Mouse (Mus musculus) embryo, embryonic 10 days (tissue): ENCODE data around the gene Pnpla1.

Experiments
- DNase-seq: peaks from one replicate; pipeline ENCODE4 v3.0.0-alpha.2; 2015; ENCODE audit warnings: low spot score

Pnpla1 gene

DNA sequence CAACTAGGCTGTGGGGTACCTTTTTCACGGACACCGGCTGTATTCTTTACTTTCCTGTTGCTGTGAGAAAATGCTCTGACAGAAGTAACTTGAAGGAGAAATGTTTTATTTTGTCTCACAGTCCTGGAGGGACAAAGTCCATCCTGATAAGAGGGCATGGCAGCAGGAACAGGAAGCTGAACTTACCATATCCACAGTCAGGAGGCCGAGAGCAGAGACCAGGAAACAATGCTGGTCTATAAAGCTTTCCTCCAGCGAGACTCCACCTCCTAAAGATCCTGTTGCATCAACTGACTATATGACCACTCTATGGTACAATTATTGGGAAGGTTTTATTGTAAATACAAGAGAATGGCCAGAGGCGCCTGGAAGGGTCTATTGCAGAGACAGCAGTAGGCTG is 14.5 kb upstream of the Pnpla1 start:
- no peak for DNase-seq

DNA sequence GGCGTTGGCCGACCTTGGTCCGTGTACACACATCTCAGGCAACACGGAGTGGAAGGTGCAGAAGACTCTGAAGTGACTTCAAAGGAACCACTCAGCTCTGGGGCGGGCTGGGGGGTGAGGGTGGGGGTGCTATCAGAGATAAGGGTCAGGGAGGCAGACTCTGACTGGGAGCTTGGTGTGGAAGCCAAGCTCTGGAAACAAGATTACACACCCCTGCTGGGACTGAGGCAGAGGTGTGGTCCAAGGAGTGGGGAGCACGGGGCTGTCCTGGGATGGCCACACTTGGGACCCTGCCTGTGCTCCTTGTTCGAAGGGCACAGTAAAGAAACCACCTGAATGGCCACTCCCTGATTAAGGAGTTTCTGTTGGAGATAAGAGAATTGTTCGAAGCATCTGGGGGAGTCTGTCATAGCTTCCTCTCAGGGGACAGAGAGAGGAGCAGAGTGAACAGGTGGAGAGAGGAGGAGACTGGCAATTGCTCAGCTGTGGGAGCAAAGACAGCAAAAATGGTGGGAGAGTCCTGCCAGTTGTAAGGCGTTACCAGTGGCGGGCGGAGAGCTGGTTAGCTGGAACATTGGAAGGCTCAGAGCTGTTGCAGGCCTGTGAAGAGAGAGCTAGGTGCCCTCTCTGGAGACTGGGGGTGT is 11.1 kb upstream of the Pnpla1 start:
- no peak for DNase-seq

DNA sequence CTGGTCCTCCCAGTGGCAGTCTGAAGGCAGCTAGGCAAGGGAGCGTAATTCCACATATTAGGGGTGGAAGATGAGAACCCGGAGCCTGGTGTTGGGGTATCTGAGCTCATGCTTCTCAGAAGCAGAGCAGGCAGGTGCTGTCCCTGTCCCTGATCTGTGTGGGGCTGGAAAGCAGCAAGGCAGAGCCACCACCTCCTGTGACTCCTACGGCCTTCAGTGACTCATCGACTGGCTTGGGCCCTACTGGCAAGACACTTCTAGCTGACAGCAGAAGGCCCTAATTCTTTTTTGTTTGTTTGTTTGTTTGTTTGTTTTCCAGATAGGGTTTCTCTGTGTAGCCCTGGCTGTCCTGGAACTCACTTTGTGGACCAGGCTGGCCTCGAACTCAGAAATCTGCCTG is 7.7 kb upstream of the Pnpla1 start:
- no peak for DNase-seq

GRCm38 (mm10) chr17:28854377-28854776 is 3.8 kb upstream of the Pnpla1 start:
- no peak for DNase-seq

DNA sequence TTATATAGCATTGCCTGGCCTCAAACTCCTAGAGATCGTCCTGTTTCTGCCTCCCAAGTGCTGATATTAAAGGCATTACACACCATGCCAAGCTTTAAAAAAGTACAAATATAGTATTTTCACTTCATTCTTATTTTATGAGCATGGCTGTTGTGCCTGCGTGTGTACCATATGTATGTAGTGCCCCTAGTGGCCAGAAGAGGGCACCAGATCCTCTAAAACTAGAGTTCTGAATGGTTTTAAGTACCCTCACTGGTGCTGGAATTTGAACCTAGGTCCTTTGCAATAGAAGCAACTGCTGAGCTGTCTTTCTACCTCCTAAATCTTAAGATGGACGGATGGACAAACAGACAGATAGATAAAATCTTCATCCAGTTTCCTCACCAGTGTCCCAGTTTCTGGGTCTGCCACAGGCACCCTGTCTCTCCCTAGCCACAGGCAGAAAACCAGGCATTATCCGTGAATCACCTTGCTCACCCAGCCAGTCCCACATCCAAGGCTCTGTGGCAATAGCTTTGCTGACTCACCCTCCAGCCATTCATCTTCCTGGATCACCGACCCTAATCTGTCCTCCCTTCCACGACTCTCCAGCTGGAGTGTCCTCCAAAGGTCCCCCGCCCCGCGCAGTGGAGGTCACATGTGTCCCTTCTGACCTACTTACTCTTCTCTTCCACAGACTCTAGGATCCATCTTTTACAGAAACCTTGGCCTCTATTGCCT is 2.9 kb upstream of the Pnpla1 start:
- peak; percentile 36 for DNase-seq

- no peak for DNase-seq
Observed at GRCm38 (mm10) chr17:28856030-28856429, 2.2 kb upstream of the Pnpla1 start.

- DNase-seq, result no peak
Observed at GRCm38 (mm10) chr17:28863926-28864325, 5.7 kb downstream of the Pnpla1 start.

DNA sequence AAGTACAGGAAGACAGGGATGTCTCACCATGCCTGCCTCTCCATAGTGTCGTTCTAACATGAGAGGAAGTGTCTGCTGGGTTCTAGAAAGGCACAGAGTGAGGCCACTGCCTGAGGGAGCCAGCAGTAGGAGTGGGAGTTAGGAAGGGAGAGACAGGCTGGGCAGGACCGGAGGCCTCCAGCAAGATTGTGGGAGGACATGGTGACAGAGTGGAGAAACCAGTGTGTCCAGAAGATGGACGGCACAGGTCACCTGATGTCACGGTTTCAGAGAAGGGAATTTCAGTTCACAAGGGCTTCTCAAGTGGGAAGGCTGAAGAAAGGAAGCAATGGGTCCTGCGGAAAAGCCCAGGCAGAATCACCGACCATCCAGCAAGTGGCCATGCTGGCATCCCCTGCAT is 6.3 kb downstream of the Pnpla1 start:
- no peak for DNase-seq

DNA sequence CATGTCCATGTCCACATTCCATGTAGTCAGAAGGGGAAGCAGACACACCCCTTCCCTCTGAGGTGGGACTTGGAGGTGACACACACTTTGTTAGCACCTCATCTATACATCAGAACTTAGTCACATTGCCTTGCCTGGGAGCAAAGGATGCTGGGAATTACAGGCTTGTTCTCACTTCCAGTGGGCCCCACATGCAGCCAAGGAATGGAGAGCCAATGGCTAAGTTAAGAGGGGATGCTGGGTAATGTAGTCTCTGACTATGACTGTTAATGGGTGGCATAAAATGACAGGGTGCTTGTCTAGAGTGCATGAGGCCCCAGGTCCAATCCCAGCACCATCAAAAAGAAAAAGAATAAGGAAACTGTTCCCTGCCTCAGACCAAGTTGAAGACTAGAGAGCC is 8.7 kb downstream of the Pnpla1 start:
- no peak for DNase-seq

- no peak for DNase-seq
Observed at GRCm38 (mm10) chr17:28867381-28867780, 9.2 kb downstream of the Pnpla1 start.

- no peak for DNase-seq
Observed at GRCm38 (mm10) chr17:28869412-28870110, 11.3 kb downstream of the Pnpla1 start.

- no peak for DNase-seq
Observed at GRCm38 (mm10) chr17:28870435-28870834, 12.2 kb downstream of the Pnpla1 start.

- DNase-seq, result no peak
Observed at GRCm38 (mm10) chr17:28871831-28872230, 13.6 kb downstream of the Pnpla1 start.

GRCm38 (mm10) chr17:28872322-28872721 is 14.1 kb downstream of the Pnpla1 start:
- DNase-seq, result no peak

DNA sequence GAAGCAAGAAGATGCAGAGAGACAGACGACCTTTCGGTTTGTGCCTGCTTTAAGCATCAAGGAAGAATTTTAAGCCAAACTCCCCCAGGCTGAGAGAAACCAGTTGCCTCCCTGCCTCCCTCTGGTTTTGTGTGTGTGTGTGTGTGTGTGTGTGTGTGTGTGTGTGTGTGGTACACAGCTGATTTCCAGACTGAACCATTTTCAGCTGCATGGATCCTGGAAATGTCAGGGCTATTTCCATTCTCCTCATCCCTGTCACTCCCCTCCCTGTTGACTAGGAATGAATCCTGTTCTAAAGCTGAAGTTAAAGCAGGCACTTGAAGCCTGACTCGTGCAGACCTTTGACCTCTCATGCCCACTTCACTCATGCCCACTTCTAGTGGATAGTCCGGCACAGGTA is 16.0 kb downstream of the Pnpla1 start:
- no peak for DNase-seq

- DNase-seq, result no peak
Observed at GRCm38 (mm10) chr17:28874825-28875224, 16.6 kb downstream of the Pnpla1 start.

- DNase-seq, result no peak
Observed at GRCm38 (mm10) chr17:28875316-28875715, 17.1 kb downstream of the Pnpla1 start.

- no peak for DNase-seq
Observed at GRCm38 (mm10) chr17:28876331-28876730, 18.1 kb downstream of the Pnpla1 start.

GRCm38 (mm10) chr17:28876821-28877220 is 18.6 kb downstream of the Pnpla1 start:
- peak; percentile 68 for DNase-seq

- DNase-seq, result peak; percentile 82
Observed at GRCm38 (mm10) chr17:28879931-28880391, 21.8 kb downstream of the Pnpla1 start.

DNA sequence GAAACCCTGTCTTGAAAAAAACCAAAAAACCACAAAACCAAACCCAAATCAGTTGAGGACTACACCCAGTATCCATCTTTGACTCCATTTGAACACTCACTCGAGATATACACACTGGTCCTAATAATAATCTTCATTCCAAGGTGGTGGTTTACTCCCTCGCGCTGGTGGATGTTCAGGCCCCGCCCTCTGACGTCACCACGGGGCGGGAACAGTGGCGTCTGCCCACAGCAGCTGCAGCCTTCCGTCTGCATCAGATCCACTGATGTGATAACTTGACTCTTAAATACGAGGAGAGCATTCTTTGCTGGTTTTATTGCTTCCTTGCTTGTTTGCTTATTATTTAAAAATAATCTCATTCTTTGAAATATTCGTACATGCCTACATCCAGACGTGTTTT is 24.1 kb downstream of the Pnpla1 start:
- peak; percentile 85 for DNase-seq

- DNase-seq, result no peak
Observed at GRCm38 (mm10) chr17:28882810-28883209, 24.6 kb downstream of the Pnpla1 start.

DNA sequence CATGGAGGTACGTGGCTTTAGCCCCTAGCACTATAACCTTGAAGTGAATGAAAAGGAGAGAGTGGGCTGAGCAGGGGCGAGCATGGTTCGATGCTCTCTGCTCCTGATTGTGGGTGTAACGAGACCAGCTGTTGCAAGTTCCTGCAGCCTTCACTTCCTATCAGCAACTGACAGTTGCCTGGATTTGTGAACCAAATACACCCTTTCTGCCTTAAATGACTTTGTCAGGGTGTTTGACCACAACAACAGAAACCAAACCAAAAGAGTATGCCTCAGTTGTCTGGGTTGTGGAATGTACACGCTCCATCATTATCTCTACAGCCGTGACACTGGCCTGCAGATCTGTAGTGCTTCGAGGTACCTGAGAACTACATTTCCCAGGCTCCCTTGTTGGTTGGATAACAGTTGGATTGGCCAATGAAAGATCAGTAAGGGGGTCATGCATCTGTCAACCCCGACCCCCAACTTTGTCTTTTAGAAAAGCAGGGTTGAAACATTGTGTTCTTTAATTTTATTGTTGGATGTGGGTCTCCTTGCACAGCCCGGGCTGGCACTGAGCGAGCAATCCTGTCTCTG is 25.8 kb downstream of the Pnpla1 start:
- DNase-seq, result no peak
